Mouse (Mus musculus): ENCODE measurements around the gene Glrb. TPM values are rescaled to one million over a fixed set of nuclear protein-coding genes. Genes with fewer than 3 reads are reported as not detected.

The Glrb gene
- polyA plus RNA-seq, 1 experiment from 2014 or later: 6.7 TPM

DNA sequence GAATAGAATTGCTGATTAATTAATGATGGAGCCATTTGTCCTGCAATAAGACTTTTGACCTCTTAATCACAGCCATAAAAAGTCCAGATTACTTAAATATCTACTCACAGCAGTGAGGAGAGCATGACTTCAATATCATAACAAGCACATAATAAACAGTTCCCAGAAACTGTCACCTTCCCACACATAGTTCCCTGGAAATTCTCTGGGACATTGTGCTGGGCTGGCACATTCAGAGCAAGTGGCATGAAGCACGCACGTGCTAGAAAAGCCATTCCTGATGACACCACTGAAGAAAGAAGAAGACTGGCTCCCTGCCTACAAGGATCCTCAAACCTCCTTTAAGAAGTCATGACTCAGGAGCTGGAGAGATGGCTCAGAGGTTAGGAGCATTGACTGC, 67.8 kb downstream of the Glrb start:
- H3K4me1 ChIP-seq (ENCODE audit: insufficient read depth, low read length): no peaks in the 10 kb centered on the region
- no peaks in the 10 kb centered on the region for H3K9me3 ChIP-seq (ENCODE audit: low read length)
- no peaks in the 10 kb centered on the region for H3K36me3 ChIP-seq (ENCODE audit: insufficient read depth, low read length)
- H3K27ac ChIP-seq (ENCODE audit: low read length): no peak overlapping the region
- no peak for ATAC-seq (ENCODE audit: low FRiP score, low TSS enrichment)
- H3K4me2 ChIP-seq (replicated peaks; ENCODE audit: low read depth, low read length): no peak overlapping the region
- H3K9ac ChIP-seq (replicated peaks; ENCODE audit: low read length): no peak overlapping the region
- H3K27me3 ChIP-seq (ENCODE audit: insufficient read depth, low read length): no peaks in the 10 kb centered on the region
- 52% methylated on average over 2 of the region's 2 CpGs for WGBS
- no peak overlapping the region for H3K4me3 ChIP-seq (ENCODE audit: low read length)

DNA sequence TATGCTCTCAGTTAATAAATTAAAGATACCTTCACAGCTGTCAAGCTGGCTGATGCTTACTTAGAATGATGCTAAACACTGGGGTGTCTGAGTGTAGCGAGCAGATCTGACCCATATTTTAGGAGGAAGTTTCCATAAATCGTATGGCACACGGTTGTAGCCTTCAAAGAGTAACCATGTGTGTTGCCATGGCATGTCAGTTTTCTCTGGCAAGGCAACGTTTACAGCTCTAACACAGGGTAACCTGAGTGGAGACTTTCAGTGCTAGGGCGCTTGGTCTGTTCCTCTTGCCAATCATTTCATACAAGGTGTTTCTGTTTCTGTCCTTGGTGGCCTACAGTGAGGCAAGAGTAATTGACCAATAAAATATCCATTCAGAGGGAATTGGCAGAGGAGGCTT, 73.6 kb downstream of the Glrb start:
- WGBS: 65% methylated on average over 5 of the region's 5 CpGs
- Histone ChIP-seq H3K27ac (ENCODE audit: low read length) (no peak overlapping the region), H3K9ac (replicated peaks; ENCODE audit: low read length) (no peak overlapping the region), H3K4me3 (ENCODE audit: low read length) (no peak overlapping the region), H3K4me1 (ENCODE audit: insufficient read depth, low read length) (no peaks in the 10 kb centered on the region), H3K36me3 (ENCODE audit: insufficient read depth, low read length) (no peaks in the 10 kb centered on the region), H3K4me2 (replicated peaks; ENCODE audit: low read depth, low read length) (no peak overlapping the region), H3K27me3 (ENCODE audit: insufficient read depth, low read length) (no peaks in the 10 kb centered on the region), H3K9me3 (ENCODE audit: low read length) (no peaks in the 10 kb centered on the region)
- no peak for ATAC-seq (ENCODE audit: low FRiP score, low TSS enrichment)

DNA sequence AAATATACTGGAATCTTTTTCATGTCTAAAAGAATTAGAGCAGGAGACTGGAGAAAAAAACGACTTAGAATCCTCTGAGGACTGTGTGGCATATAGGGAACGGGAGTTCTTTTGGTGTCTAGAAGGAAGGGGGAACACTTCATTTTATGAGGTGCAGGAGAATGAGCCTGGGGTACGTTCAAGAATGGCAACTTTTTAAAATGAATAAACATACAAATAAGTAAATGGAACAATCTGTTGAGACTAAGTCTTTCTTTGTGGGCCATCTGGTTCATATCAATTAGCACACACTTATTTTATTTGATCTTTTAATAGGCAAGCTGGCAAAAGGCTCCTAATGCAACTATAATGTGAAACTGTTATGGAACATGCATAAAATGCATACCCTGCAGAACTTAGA, 75.9 kb downstream of the Glrb start:
- H3K36me3 ChIP-seq (ENCODE audit: insufficient read depth, low read length): no peaks in the 10 kb centered on the region
- no peak for ATAC-seq (ENCODE audit: low FRiP score, low TSS enrichment)
- H3K4me2 ChIP-seq (replicated peaks; ENCODE audit: low read depth, low read length): no peak overlapping the region
- H3K27me3 ChIP-seq (ENCODE audit: insufficient read depth, low read length): no peaks in the 10 kb centered on the region
- H3K4me3 ChIP-seq (ENCODE audit: low read length): no peak overlapping the region
- H3K9me3 ChIP-seq (ENCODE audit: low read length): no peaks in the 10 kb centered on the region
- H3K27ac ChIP-seq (ENCODE audit: low read length): no peak overlapping the region
- 43% methylated on average over 3 of the region's 3 CpGs for WGBS
- no peaks in the 10 kb centered on the region for H3K4me1 ChIP-seq (ENCODE audit: insufficient read depth, low read length)
- H3K9ac ChIP-seq (replicated peaks; ENCODE audit: low read length): no peak overlapping the region

DNA sequence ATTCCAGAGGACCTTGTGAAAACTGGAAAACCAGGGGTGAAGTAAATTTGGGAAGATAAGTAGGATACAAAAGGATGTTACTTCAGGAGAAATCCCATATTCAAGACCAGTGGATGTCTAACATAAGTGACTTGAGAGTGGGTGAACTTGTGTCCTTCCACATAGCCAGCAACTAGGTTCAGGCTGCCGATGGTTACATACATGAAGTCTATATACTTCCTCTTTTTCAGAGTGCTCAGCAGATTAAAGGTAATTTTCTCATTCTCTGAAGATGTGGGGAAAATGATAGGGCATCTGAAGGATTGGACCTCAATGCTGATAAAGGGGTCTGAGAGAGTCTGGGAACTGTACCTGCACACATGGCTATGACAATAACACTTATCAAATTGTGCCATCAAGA, 89.5 kb downstream of the Glrb start:
- Histone ChIP-seq H3K27me3 (ENCODE audit: insufficient read depth, low read length) (no peaks in the 10 kb centered on the region), H3K4me3 (ENCODE audit: low read length) (no peak overlapping the region), H3K9ac (replicated peaks; ENCODE audit: low read length) (no peak overlapping the region), H3K36me3 (ENCODE audit: insufficient read depth, low read length) (no peaks in the 10 kb centered on the region), H3K9me3 (ENCODE audit: low read length) (0 out of 2 replicates have a peak, but pooled peaks cover 4% of the 10 kb centered on the region), H3K4me1 (ENCODE audit: insufficient read depth, low read length) (no peaks in the 10 kb centered on the region), H3K4me2 (replicated peaks; ENCODE audit: low read depth, low read length) (no peak overlapping the region), H3K27ac (ENCODE audit: low read length) (no peak overlapping the region)
- no peak for ATAC-seq (ENCODE audit: low FRiP score, low TSS enrichment)
- WGBS: 97% methylated on average over 1 of the region's 1 CpGs

- no peak overlapping the region for H3K4me2 ChIP-seq (replicated peaks; ENCODE audit: low read depth, low read length)
- H3K27me3 ChIP-seq (ENCODE audit: insufficient read depth, low read length): no peaks in the 10 kb centered on the region
- H3K9ac ChIP-seq (replicated peaks; ENCODE audit: low read length): no peak overlapping the region
- H3K9me3 ChIP-seq (ENCODE audit: low read length): no peaks in the 10 kb centered on the region
- no peak overlapping the region for H3K4me3 ChIP-seq (ENCODE audit: low read length)
- 88% methylated on average over 1 of the region's 1 CpGs for WGBS
- H3K4me1 ChIP-seq (ENCODE audit: insufficient read depth, low read length): no peaks in the 10 kb centered on the region
- H3K36me3 ChIP-seq (ENCODE audit: insufficient read depth, low read length): no peaks in the 10 kb centered on the region
- ATAC-seq (ENCODE audit: low FRiP score, low TSS enrichment): no peak
- no peak overlapping the region for H3K27ac ChIP-seq (ENCODE audit: low read length)
Measured at GRCm38 (mm10) chr3:80818619-80819018, 94.8 kb downstream of the Glrb start.

DNA sequence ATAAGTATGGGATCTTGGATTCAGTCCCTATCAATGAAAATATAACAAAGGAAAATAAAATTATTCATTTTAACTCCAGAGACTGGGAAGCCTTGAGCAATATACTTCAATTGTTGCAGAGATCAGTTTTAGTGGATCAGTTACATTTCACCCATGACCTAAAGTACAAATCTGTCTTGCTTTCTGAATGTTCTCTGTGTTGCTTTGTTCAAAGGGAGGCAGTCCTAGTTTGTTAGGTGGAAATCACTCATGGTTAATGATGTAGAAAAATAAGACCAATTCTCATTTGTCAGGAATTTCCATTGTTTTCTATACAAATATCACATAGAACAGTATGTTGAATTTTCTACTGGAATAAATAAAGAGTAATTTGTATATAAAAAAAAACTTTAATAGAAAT, 99.7 kb downstream of the Glrb start:
- Histone ChIP-seq H3K9ac (replicated peaks; ENCODE audit: low read length) (no peak overlapping the region), H3K9me3 (ENCODE audit: low read length) (no peaks in the 10 kb centered on the region), H3K27ac (ENCODE audit: low read length) (no peak overlapping the region), H3K27me3 (ENCODE audit: insufficient read depth, low read length) (no peaks in the 10 kb centered on the region), H3K4me1 (ENCODE audit: insufficient read depth, low read length) (no peaks in the 10 kb centered on the region), H3K4me2 (replicated peaks; ENCODE audit: low read depth, low read length) (no peak overlapping the region), H3K36me3 (ENCODE audit: insufficient read depth, low read length) (no peaks in the 10 kb centered on the region), H3K4me3 (ENCODE audit: low read length) (no peak overlapping the region)
- peak; percentile 39; the same call in 1 of the 2 replicates for ATAC-seq (ENCODE audit: low FRiP score, low TSS enrichment)

DNA sequence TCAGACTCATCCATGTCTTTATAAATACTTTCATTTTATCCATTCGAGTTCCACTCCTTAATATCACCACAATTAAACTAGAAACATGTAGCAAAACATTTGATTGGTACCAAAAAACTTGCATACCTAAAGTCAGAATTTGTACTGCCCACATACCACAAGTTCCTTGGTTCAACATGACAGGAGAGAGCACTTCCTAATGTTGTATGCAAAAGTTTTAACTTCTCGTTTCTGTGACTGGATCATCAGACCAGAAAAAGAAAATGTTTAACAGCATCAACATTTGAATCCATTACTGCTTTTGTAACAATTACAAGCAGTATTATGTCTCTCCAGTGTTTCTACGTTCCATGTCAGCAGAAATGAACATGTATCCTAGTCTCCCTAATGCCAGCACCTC, 101.2 kb downstream of the Glrb start:
- H3K4me3 ChIP-seq (ENCODE audit: low read length): no peak overlapping the region
- H3K9me3 ChIP-seq (ENCODE audit: low read length): no peaks in the 10 kb centered on the region
- no peak for ATAC-seq (ENCODE audit: low FRiP score, low TSS enrichment)
- WGBS: 75% methylated on average over 3 of the region's 3 CpGs
- H3K4me1 ChIP-seq (ENCODE audit: insufficient read depth, low read length): no peaks in the 10 kb centered on the region
- H3K4me2 ChIP-seq (replicated peaks; ENCODE audit: low read depth, low read length): no peak overlapping the region
- H3K36me3 ChIP-seq (ENCODE audit: insufficient read depth, low read length): no peaks in the 10 kb centered on the region
- no peaks in the 10 kb centered on the region for H3K27me3 ChIP-seq (ENCODE audit: insufficient read depth, low read length)
- H3K27ac ChIP-seq (ENCODE audit: low read length): no peak overlapping the region
- H3K9ac ChIP-seq (replicated peaks; ENCODE audit: low read length): no peak overlapping the region

- H3K4me2 ChIP-seq (replicated peaks; ENCODE audit: low read depth, low read length): no peak overlapping the region
- ATAC-seq (ENCODE audit: low FRiP score, low TSS enrichment): no peak
- H3K27ac ChIP-seq (ENCODE audit: low read length): no peak overlapping the region
- H3K9me3 ChIP-seq (ENCODE audit: low read length): no peaks in the 10 kb centered on the region
- H3K9ac ChIP-seq (replicated peaks; ENCODE audit: low read length): no peak overlapping the region
- no peak overlapping the region for H3K4me3 ChIP-seq (ENCODE audit: low read length)
- peaks cover 7% of the 10 kb centered on the region; the same call in 1 of the 2 replicates for H3K4me1 ChIP-seq (ENCODE audit: insufficient read depth, low read length)
- no peaks in the 10 kb centered on the region for H3K36me3 ChIP-seq (ENCODE audit: insufficient read depth, low read length)
- peaks cover 19% of the 10 kb centered on the region for H3K27me3 ChIP-seq (ENCODE audit: insufficient read depth, low read length)
- 11% methylated on average over 1 of the region's 1 CpGs for WGBS
Measured at GRCm38 (mm10) chr3:80805327-80805726, 108.1 kb downstream of the Glrb start.

DNA sequence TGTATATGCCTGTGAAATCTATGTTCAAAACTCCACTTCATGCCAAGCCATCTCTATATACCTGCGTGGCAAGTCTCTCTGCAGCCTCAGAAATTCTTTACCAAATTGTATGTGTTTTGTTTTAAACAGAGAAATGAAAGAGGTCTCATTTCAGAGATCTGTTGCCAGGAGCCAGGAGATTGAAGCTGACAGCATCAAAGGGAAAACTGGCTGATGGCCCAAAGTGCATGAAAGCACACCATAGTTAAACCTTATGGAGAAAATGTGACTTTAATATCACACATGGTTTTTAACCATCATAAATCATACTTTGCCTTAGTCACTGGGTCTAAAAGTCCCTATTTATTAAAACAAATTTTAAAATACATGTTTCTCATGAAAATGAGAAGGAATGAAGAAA, 109.6 kb downstream of the Glrb start:
- no peaks in the 10 kb centered on the region for H3K36me3 ChIP-seq (ENCODE audit: insufficient read depth, low read length)
- H3K4me2 ChIP-seq (replicated peaks; ENCODE audit: low read depth, low read length): no peak overlapping the region
- no peak overlapping the region for H3K27ac ChIP-seq (ENCODE audit: low read length)
- H3K9ac ChIP-seq (replicated peaks; ENCODE audit: low read length): no peak overlapping the region
- H3K9me3 ChIP-seq (ENCODE audit: low read length): no peaks in the 10 kb centered on the region
- no peak for ATAC-seq (ENCODE audit: low FRiP score, low TSS enrichment)
- WGBS: 65% methylated on average over 1 of the region's 1 CpGs
- no peak overlapping the region for H3K4me3 ChIP-seq (ENCODE audit: low read length)
- H3K4me1 ChIP-seq (ENCODE audit: insufficient read depth, low read length): peaks cover 11% of the 10 kb centered on the region; the same call in 1 of the 2 replicates
- H3K27me3 ChIP-seq (ENCODE audit: insufficient read depth, low read length): peaks cover 23% of the 10 kb centered on the region

- H3K9ac ChIP-seq (replicated peaks; ENCODE audit: low read length): no peak overlapping the region
- peak overlapping the region; percentile 64 for H3K4me2 ChIP-seq (replicated peaks; ENCODE audit: low read depth, low read length)
- peaks cover 11% of the 10 kb centered on the region; the same call in 1 of the 2 replicates for H3K4me1 ChIP-seq (ENCODE audit: insufficient read depth, low read length)
- no peak for ATAC-seq (ENCODE audit: low FRiP score, low TSS enrichment)
- H3K27me3 ChIP-seq (ENCODE audit: insufficient read depth, low read length): peaks cover 23% of the 10 kb centered on the region
- H3K36me3 ChIP-seq (ENCODE audit: insufficient read depth, low read length): no peaks in the 10 kb centered on the region
- no peak overlapping the region for H3K4me3 ChIP-seq (ENCODE audit: low read length)
- H3K27ac ChIP-seq (ENCODE audit: low read length): no peak overlapping the region
- no peaks in the 10 kb centered on the region for H3K9me3 ChIP-seq (ENCODE audit: low read length)
- WGBS: 63% methylated on average over 8 of the region's 8 CpGs
Measured at GRCm38 (mm10) chr3:80803211-80803610, 110.2 kb downstream of the Glrb start.

All from kidney, embryonic 16.5 days (tissue).